Mouse (Mus musculus) 3134 (cell line): ENCODE data around the gene Kdm5a.

Experiments
- DNase-seq: peaks from one replicate; pipeline ENCODE4 v3.0.0-alpha.2; 2011; ENCODE audit warnings: low spot score; ENCODE audit not compliant: insufficient read length; ENCODE audit errors: extremely low read depth

Kdm5a gene

DNA sequence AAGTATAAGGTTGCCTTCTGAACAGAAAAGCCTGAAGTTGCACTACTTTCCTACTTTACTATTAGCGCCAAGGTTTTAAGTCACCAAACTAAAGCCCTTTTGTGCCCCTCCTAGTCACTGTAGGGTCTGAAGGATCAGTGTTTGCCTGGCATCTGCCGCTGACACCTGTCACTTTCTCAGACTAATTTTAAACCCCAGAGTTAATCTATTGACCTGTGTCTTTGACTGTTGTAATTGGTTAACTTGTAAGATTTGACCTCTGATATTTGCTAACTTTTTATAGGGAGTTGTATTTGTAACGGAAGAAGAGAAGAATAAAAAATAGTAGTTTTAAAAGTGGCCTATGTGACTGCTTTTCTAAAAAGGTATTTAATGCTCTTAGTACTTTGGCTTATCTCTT, 74.2 kb downstream of the Kdm5a start:
- DNase-seq = no peak

DNA sequence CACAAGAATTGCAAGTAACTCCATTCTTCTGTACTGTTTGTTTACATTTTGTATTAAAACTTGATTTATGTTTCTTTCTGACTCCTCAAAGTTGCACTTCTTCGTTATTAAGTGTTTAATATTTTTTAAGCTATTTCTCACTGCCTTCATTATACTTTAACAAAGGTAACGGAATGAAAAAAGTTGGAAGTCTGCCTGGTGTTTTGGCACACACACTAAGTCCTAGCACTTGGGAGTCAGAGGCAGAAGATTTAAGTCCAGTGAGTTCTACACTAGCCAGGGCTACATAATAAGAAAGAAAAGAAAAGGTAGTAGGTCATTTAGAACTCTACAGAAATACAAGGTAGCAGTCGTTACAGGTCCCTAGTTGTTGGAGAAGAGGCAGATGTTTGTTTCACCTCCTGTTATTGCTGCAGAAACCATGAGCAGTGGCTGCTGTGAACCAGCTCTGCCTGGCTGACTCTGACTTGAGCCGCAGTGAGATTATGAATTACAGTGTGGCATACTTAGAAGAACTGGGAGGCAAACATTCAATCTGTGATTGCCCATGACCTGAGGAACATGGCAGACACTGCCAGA, 78.3 kb downstream of the Kdm5a start:
- DNase-seq = no peak

DNA sequence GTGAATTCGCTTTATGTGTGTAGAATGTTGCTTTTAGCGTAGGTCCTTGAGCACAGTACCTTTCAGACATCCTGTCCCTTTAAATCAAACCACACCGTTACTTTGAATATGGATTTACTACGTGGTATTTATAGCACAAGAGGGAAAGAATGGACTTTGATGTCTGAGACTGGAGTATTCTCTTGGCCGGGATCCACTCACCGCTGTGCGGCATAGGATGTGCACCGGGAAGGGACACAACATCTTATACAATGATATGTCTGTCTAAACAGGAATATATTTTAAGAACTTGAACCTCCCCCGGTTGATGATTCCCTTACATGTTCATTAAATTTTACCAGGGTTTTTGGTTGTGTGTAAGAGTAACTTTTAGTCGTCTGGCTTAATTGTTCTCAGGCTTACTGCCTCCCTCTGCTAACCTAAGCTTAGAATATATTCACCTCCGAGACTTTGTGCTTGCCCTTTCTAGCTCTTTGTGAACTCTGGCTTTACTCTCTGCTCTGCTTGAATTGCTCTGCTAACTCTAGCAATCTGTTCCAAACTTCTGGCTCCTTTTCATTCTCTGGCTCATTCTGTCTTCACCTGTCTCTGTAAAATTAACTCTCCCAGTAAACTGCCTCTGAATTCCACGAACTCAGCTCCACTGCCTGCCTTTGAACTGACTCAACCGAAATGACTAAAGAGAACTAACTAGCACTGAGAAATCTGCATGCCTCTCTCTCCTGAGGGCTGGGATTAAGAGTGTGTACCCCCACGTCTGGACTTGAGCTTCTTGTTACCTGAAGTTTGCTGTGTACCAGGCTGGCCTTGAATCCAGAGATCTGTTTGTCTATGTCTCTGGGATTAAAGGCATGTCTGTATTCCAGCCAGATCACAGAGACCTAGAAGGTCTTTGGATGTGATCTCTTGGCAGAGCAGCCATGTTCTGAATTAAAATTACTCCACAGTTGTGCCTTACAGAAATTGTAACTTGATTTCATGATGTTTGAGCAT, 79.7 kb downstream of the Kdm5a start:
- no peak for DNase-seq

DNA sequence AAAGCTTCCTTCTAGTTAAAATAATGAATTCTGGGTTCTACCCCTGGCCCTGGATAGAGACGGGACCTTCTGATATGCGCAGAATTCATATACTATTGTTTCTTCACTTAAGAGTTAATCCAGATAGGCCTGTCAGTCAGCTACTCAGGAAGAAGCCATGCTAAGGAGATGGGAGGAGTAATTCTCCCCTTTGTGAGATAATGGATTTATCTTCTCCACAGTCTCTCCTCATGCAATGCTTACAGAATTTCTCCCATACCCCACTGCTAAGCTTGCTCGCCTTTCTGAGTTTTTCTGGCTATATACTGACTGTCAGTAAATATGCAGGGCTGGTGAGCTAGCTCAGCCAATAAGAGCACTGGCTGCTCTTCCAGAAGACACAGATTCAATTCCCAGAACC, 86.3 kb downstream of the Kdm5a start:
- DNase-seq = no peak

DNA sequence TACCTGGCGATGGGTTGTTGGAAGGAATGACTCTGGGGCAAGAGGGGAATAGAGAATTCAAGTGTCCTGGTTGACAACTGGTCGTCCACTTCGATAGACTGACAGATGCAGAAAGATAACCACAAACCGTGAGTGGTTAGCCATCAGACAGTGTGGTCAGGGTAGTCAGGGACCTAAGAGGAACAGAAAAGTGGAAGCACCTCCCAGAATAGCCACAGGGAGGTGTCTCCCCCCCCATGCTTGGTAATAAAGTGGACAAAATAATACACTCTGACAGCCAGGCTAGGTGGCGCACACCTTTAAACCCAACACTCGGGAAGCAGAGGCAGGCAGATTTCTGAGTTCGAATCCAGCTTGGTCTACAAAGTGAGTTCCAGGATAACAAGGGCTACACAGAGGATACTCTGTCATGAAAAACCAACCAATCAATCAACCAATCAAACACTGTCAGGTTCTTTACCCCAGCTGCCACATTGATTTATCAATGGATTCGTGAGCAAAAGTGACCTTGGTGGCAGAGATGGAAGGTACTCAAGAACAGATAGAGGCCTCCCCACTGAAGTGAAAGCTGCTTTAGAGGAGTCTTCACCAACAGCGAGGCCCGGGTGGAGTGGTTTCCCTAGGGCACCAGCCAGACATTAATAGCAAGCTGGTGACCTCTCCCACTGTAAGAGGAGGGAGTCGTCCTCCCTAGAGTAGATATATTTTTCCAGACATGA, 88.6 kb downstream of the Kdm5a start:
- no peak for DNase-seq

DNA sequence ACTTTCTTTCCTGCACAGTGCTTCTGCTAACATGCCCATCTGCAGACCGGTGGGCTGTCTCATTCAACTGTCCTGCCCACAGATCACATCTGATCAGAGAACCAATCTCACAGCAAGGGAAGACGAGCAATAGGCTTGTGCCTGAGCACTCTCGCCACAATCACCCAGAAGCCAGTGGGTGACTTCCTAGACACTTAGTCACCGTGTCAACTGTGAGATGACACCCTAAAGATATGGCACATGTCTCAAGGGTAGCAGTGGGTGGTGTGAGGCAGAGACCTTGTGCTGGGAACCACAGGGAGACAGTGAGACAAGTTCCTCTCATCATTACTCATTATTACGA, 89.2 kb downstream of the Kdm5a start:
- no peak for DNase-seq

DNA sequence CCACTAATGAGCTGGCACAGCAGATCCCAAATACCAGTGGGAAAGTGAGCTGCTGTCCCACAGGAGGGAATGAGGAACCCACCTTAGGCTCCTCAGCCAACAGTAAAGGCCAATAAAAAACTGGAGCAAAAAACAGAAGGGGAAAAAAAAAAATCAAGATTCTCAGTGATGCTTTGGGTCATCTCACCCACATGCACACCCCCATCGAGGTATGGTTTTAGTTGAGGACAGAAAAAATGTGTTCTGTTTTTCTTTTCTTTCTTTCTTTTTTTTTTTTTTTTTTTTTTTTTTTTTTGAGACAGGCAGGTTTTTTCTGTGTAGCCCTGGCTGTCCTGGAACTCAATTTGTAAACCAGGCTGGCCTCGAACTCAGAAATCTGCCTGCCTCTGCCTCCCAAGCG, 89.6 kb downstream of the Kdm5a start:
- DNase-seq = no peak

DNA sequence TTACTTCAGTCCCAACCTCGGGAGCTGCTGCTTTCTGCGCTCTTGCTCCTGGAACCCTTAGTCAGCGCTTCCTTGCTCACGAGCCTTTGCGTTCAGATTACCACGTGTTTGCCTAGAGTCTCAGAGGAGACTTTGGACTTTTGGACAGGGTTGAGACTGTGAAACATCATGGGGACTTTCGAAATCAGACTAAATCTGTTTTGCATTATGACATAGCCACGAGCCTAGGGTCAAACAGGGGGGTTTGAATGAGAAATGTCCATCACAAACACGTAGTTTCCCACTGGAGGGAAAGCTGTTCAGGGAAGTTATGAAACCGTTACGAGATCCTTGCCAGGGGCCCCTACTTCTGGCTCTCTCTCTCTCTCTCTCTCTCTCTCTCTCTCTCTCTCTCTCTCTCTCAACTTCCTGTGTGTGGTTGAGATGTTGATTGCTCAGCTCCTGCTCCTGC, 90.7 kb downstream of the Kdm5a start:
- DNase-seq = no peak

DNA sequence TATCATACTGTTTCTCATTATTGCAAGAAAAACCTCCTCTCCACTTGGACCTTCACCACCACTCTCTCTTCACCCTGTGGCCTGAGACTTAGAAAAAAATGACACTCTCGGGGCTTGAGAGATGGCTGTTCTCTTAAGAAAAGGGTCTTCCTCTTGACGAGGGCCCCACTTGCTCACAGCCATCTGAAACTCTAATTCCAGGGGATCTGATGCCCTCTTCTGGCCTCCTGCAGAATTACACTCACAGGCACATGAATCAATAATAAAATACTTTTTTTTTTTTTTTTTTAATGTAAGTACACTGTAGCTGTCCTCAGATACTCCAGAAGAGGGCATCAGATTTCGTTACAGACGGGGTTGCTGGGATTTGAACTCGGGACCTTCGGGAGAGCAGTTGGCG, 93.2 kb downstream of the Kdm5a start:
- no peak for DNase-seq

DNA sequence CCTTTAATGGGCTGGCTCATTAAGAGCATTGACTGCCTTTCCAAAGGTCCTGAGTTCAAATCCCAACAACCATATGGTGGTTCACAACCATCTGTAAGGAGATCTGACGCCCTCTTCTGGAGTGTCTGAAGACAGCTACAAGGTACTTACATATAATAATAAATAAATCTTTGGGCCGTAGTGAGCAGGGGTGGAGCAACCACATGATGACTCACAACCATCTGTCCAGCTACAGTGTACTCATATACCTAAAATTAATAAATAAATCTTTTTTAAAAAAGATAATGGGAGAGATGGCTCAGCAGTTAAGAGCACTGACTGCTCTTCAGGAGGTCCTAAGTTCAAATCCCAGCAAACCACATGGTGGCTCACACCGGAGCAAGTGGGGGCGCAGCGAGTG, 93.8 kb downstream of the Kdm5a start:
- DNase-seq = no peak

DNA sequence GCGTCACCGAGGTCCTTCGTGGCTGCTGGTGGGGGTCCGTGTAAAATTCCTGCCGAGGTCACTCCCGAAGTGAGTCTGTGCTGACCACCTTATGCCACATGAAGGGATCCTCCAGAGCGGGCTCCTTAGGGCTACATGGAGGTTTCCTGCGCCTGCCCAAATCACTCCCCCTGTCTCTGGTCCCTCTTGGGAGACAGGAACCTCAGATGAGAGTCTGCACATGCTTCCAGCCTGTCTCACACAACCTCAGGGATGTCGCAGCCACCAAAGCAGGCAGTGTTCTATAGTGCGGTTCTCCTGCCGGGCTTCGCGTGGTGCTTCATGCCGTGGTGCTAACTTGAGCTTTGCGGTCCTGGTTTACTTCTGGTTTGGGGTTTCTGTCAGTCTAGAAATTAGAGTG, 97.3 kb downstream of the Kdm5a start:
- no peak for DNase-seq

DNA sequence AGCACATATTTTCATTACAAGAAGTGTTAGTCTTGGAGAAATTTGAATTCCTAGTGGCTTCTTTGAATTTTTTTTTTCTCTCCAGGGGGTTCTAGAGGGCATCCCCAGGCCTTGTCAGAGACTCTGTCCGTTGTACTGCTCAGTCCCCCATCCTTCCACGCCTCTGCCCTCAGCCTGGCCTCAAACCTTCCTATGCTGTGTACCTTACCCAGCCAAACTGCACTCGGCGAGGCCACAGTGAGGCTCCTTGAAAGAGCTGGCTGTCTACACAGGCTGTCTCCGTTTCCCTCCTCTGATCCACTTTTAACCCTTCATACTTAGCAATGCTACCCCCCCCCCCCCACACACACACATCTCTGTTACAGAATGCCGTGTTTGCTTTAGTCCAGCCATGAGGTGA, 98.3 kb downstream of the Kdm5a start:
- DNase-seq = no peak

DNA sequence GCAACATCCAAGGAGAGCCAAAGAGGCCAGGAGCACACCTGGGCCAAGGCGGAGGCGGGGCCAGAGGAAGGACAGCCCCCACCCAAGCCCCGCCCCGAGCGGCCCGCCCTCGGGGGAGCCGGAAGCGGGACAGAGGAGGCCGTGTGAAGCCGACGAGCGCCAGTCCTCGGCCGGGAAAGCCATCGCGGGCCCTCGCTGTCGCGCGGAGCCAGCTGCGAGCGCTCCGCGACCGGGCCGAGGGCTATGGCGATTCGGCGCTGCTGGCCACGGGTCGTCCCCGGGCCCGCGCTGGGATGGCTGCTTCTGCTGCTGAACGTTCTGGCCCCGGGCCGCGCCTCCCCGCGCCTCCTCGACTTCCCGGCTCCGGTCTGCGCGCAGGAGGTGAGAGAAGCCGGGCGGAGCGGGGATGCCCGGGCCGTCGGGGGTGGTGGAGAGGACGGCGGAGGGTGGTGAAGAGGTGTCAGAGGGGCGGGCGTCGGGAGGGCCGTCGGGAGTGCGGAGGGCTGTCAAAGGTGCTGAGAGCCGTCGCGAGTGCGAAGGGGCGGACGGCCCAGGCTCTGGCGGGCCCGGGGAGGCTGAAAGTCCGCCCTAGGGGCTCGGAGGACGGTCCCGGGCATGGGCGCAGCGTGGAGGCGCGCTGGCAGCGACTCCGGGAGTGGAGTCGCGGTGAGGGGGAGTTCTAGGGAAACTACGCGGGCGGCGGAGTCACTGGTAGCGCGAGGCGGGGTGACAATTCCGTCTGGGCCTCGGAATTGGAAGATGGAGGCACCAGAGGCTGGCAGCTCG, 99.4 kb downstream of the Kdm5a start, which contains the start of gene Il17ra:
Il17ra (plus strand) TSS at position 162 of the 786 bp plus-strand sequence.
- peak; percentile 88 for DNase-seq

DNA sequence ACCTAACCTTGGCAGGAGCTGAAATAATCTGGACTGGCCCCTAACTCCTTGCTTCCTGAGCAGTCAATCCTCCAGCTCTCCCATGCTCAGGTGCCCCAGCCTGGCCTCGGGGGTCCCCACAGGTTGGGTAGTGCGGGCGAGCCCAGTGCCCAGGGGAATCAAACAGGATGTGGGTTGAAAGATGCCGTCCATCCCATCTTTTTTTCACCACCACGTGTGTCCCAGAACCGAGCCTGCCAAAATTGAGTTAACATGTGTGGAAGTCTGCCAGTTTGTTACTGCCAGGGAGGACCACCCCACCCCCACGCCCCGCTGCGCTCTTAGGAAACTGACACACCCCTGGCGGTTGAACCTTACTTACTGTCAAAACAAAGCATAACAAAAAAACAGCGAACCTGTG, 100.0 kb downstream of the Kdm5a start:
- DNase-seq = peak; percentile 82

DNA sequence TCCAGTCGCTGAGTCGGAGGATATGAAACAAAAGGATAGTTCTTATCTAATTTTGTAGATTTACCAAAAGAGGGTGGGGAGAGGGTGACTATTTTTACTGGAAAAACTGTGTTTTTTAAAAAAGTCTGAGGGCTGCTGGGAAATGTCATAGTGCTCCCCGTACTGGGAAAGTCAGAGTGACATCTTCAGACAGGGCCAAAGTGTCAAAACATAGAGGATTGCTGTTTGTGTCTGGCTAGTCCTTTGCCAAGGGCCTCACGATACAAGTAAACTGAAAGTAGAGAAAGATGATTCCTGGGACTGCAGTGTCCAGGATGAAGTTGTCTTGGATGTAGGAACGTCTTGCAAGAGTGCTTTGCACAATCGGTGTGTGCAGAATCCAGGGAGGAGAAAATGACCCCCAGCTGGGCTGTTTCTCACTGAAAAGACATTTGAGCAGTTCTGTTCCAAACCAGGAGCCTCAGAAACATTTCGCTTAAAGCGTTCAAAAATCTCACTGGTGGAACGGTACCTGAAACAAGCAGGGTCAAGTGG, 100.5 kb downstream of the Kdm5a start:
- no peak for DNase-seq

DNA sequence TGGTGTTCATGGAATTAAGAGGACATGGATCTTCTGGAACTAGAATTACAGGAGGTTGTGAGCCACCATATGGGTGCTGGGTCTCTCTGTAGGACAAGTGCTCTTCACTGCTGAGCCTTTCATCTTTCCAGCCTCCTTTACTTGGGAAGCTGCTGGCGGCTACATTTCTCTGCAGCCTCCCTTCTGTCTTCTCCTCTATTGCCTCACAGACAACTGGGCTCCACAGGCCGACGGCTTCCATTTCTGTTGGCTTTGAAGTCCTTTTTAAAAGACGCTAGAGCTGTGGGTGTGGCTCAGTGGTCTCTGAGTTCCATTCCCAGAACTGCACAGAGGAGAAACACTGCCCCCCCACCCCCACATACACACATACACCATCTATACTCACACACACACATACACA, 101.5 kb downstream of the Kdm5a start:
- no peak for DNase-seq

DNA sequence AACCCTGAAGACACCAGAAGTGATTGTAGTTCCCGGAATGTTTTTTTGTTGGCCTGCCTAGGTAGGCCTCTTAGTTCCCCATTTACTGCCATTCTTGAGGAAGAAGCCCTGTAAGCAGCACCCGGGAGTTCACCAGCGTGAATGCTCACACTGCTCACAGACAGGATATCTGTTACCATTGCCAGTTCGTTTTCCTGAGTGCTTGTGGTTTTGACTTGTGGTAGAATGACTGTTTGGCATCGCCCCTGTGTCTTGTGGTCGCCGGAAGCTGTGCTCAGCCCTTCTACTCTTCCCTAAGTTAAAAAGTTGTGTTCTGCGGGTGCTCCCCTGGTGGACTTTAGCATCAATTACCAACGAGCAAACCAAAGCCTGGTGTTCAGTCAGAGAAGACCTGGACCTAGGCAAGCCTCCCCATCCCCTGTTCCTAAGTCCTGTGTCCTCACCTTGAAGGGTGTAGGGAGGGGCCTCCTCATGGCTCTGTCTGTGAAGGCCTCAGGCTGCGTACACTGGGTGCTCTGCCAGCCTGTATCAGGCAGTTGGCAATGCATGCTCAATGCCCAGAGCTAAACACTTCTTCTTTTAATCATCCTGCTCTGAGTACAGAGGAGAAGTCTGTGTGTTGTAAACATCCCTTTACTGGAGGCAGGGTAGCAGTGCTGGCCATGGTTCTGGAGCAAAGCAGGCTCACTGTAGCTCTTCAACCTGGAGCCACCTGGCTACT, 102.8 kb downstream of the Kdm5a start:
- peak; percentile 84 for DNase-seq

DNA sequence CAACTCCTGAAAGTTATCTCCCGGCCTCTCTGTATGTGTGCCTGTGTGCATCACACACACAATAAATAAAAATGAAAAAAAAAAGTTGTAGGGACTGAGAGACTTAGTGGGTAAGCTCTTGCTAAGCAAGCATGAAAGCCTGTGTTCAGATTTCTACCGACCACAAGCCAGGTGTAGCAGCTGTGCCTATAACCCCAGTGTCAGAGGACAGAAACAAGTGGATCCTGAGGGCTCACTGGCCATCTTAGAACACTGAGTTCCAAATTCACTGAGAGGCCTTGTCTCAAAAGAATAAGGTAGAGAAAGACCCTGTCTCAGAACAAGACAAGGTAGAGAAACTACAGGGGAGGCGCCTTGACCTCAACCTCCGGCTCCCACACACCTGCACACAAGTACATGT, 104.3 kb downstream of the Kdm5a start:
- DNase-seq = no peak

DNA sequence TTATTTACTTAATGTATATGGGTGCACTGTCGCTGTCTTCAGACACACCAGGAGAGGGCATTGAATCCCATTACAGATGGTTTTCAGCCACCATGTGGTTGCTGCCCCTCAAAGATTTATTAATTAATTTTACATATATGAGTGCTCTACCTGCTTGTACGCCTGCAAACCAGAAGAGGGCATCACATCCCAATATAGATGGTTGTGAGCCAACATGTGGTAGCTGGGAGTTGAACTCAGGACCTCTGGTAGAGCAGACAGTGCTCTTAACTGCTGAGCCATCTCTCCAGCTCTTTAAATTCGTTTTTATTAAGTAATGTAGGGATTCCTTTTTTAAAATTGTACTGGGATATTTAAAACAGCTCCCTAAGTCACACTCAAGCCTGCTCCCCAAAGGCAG, 105.3 kb downstream of the Kdm5a start:
- DNase-seq = no peak

DNA sequence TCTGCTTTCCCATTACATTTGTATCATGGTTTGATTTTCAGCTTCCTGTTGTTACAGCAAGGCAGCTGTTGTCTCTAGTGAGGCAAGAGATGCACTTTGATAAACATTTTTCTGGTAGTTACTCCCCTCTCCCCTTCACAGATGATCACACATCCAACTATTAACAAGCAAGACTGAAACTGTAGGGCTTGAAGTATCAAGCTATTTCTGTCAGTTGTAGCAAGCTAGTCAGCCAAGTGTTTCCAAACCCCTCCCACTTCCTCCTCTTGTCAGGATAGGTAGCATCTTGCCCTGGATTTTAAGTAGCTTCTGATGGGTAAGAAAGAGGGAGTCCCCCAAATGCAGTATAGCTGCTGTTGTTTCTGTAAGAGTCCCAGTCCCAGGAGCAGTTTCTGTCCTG, 105.8 kb downstream of the Kdm5a start:
- DNase-seq = no peak
